Mouse (Mus musculus) liver, embryonic 12.5 days (tissue): Measurements from ENCODE around the gene Agap1. TPM values are rescaled to one million over a fixed set of nuclear protein-coding genes. Genes with fewer than 3 reads are reported as not detected.

ENCODE experiments used
- ATAC-seq: fragments of 200-750 bp; cut with Nextera tagmentation; 2 replicates; pipeline ENCODE4 v1.8.0; 2017; ENCODE audit warnings: moderate number of reproducible peaks, mild to moderate bottlenecking, moderate library complexity
- H3K27ac ChIP-seq: fragments of 300-500 bp; sonication (generic); 2 replicates; pipeline ENCODE4 v1.5.1; 2016; ENCODE audit warnings: mild to moderate bottlenecking
- H3K27me3 ChIP-seq: fragments of 300-500 bp; sonication (generic); replicated peaks from 2 replicates; pipeline ENCODE4 v1.6.1; 2016; ENCODE audit warnings: mild to moderate bottlenecking, moderate library complexity
- H3K36me3 ChIP-seq: fragments of 300-500 bp; sonication (generic); 2 replicates; pipeline ENCODE4 v1.6.1; 2016; ENCODE audit warnings: mild to moderate bottlenecking, moderate library complexity
- H3K4me1 ChIP-seq: fragments of 300-500 bp; sonication (generic); 2 replicates; pipeline ENCODE4 v1.6.1; 2016
- H3K4me2 ChIP-seq: fragments of 300-500 bp; sonication (generic); 2 replicates; pipeline ENCODE4 v1.6.1; 2016; ENCODE audit warnings: mild to moderate bottlenecking, moderate library complexity
- H3K4me3 ChIP-seq: fragments of 300-500 bp; sonication (generic); 2 replicates; pipeline ENCODE4 v1.5.1; 2016; ENCODE audit warnings: mild to moderate bottlenecking, moderate library complexity
- H3K9ac ChIP-seq: fragments of 300-500 bp; sonication (generic); 2 replicates; pipeline ENCODE4 v1.6.1; 2016; ENCODE audit warnings: mild to moderate bottlenecking, moderate library complexity
- H3K9me3 ChIP-seq: fragments of 300-500 bp; sonication (generic); replicated peaks from 2 replicates; pipeline ENCODE4 v1.6.1; 2016; ENCODE audit warnings: mild to moderate bottlenecking, moderate library complexity
- WGBS: fragments of 180-500 bp; shearing (Covaris S2); methylation state at CpG from one replicate; pipeline ENCODE4 v1.1.7; 2016; ENCODE audit not compliant: insufficient replicate concordance; 5-methylcytosine and 5-hydroxymethylcytosine counted together
- polyA plus RNA-seq: library from polyadenylated mRNA; unstranded; fragments of >200 nt; fragmentation: Nextera tagmentation; extraction: Ambion mirVana; gene quantifications from 2 replicates; pipeline ENCODE4 v1.2.1, GENCODE M21; 2016

Gene Agap1
- polyA plus RNA-seq, 1 experiment from 2014 or later: 4.1 TPM

GRCm38 (mm10) chr1:89515808-89516560, 61.4 kb downstream of the Agap1 start:
- no peak overlapping the region for H3K9ac ChIP-seq
- WGBS: 57% methylated on average over 11 of the region's 11 CpGs
- H3K36me3 ChIP-seq: no peaks in the 10 kb centered on the region
- ATAC-seq: no peak
- no peaks in the 10 kb centered on the region for H3K27me3 ChIP-seq
- H3K4me3 ChIP-seq: no peak overlapping the region
- H3K9me3 ChIP-seq: no peaks in the 10 kb centered on the region
- H3K4me1 ChIP-seq: 0 out of 2 replicates have a peak, but pooled peaks cover 12% of the 10 kb centered on the region
- H3K4me2 ChIP-seq: no peak overlapping the region
- no peak overlapping the region for H3K27ac ChIP-seq

GRCm38 (mm10) chr1:89517817-89518216, 63.2 kb downstream of the Agap1 start:
- ATAC-seq: no peak
- 65% methylated on average over 5 of the region's 5 CpGs for WGBS
- Histone ChIP-seq H3K9me3 (no peaks in the 10 kb centered on the region), H3K27ac (no peak overlapping the region), H3K9ac (no peak overlapping the region), H3K27me3 (no peaks in the 10 kb centered on the region), H3K36me3 (no peaks in the 10 kb centered on the region), H3K4me2 (no peak overlapping the region), H3K4me1 (peaks cover 4% of the 10 kb centered on the region; the same call in 1 of the 2 replicates), H3K4me3 (no peak overlapping the region)

GRCm38 (mm10) chr1:89519914-89520643, 65.5 kb downstream of the Agap1 start:
- WGBS: 72% methylated on average over 17 of the region's 17 CpGs
- ATAC-seq: no peak
- no peaks in the 10 kb centered on the region for H3K27me3 ChIP-seq
- H3K27ac ChIP-seq: no peak overlapping the region
- no peaks in the 10 kb centered on the region for H3K9me3 ChIP-seq
- H3K4me3 ChIP-seq: no peak overlapping the region
- H3K9ac ChIP-seq: no peak overlapping the region
- H3K4me2 ChIP-seq: no peak overlapping the region
- peaks cover 13% of the 10 kb centered on the region; the same call in 1 of the 2 replicates for H3K4me1 ChIP-seq
- no peaks in the 10 kb centered on the region for H3K36me3 ChIP-seq

GRCm38 (mm10) chr1:89521406-89521805, 66.8 kb downstream of the Agap1 start:
- H3K4me3 ChIP-seq: no peak overlapping the region
- ATAC-seq: no peak
- no peaks in the 10 kb centered on the region for H3K9me3 ChIP-seq
- H3K36me3 ChIP-seq: no peaks in the 10 kb centered on the region
- H3K4me2 ChIP-seq: no peak overlapping the region
- H3K27me3 ChIP-seq: no peaks in the 10 kb centered on the region
- no peak overlapping the region for H3K27ac ChIP-seq
- H3K4me1 ChIP-seq: peaks cover 13% of the 10 kb centered on the region; the same call in 1 of the 2 replicates
- no peak overlapping the region for H3K9ac ChIP-seq
- 70% methylated on average over 11 of the region's 11 CpGs for WGBS

GRCm38 (mm10) chr1:89521935-89522535, 67.4 kb downstream of the Agap1 start:
- Histone ChIP-seq H3K36me3 (no peaks in the 10 kb centered on the region), H3K4me1 (peaks cover 13% of the 10 kb centered on the region; the same call in 1 of the 2 replicates), H3K9me3 (no peaks in the 10 kb centered on the region), H3K27ac (no peak overlapping the region), H3K4me2 (no peak overlapping the region), H3K27me3 (no peaks in the 10 kb centered on the region), H3K4me3 (no peak overlapping the region), H3K9ac (no peak overlapping the region)
- ATAC-seq: no peak
- WGBS: 62% methylated on average over 17 of the region's 17 CpGs

- Histone ChIP-seq H3K9ac (no peak overlapping the region), H3K27ac (no peak overlapping the region), H3K9me3 (no peaks in the 10 kb centered on the region), H3K4me3 (no peak overlapping the region), H3K36me3 (no peaks in the 10 kb centered on the region), H3K4me1 (peaks cover 13% of the 10 kb centered on the region; the same call in 1 of the 2 replicates), H3K27me3 (no peaks in the 10 kb centered on the region), H3K4me2 (no peak overlapping the region)
- WGBS: 4% methylated on average over 4 of the region's 4 CpGs
- ATAC-seq: no peak
Observed at GRCm38 (mm10) chr1:89524369-89524768, 69.8 kb downstream of the Agap1 start.

- no peak overlapping the region for H3K4me2 ChIP-seq
- no peak overlapping the region for H3K4me3 ChIP-seq
- H3K27me3 ChIP-seq: no peaks in the 10 kb centered on the region
- no peak overlapping the region for H3K27ac ChIP-seq
- H3K36me3 ChIP-seq: no peaks in the 10 kb centered on the region
- H3K4me1 ChIP-seq: peaks cover 13% of the 10 kb centered on the region; the same call in 1 of the 2 replicates
- ATAC-seq: no peak
- no peaks in the 10 kb centered on the region for H3K9me3 ChIP-seq
- no peak overlapping the region for H3K9ac ChIP-seq
- 28% methylated on average over 4 of the region's 4 CpGs for WGBS
Observed at GRCm38 (mm10) chr1:89524998-89525397, 70.4 kb downstream of the Agap1 start.

GRCm38 (mm10) chr1:89525825-89526224, 71.2 kb downstream of the Agap1 start:
- WGBS: 53% methylated on average over 13 of the region's 13 CpGs
- H3K9me3 ChIP-seq: no peaks in the 10 kb centered on the region
- H3K27me3 ChIP-seq: no peaks in the 10 kb centered on the region
- no peak overlapping the region for H3K27ac ChIP-seq
- no peak overlapping the region for H3K9ac ChIP-seq
- H3K4me2 ChIP-seq: no peak overlapping the region
- no peaks in the 10 kb centered on the region for H3K36me3 ChIP-seq
- no peak for ATAC-seq
- H3K4me3 ChIP-seq: no peak overlapping the region
- H3K4me1 ChIP-seq: peaks cover 13% of the 10 kb centered on the region; the same call in 1 of the 2 replicates

- Histone ChIP-seq H3K9ac (no peak overlapping the region), H3K9me3 (no peaks in the 10 kb centered on the region), H3K36me3 (no peaks in the 10 kb centered on the region), H3K27ac (no peak overlapping the region), H3K4me1 (0 out of 2 replicates have a peak, but pooled peaks cover under 1% of the 10 kb centered on the region), H3K4me2 (no peak overlapping the region), H3K27me3 (no peaks in the 10 kb centered on the region), H3K4me3 (no peak overlapping the region)
- no peak for ATAC-seq
- WGBS: 73% methylated on average over 17 of the region's 17 CpGs
Observed at GRCm38 (mm10) chr1:89528671-89529276, 74.2 kb downstream of the Agap1 start.

GRCm38 (mm10) chr1:89533702-89534101, 79.1 kb downstream of the Agap1 start:
- 71% methylated on average over 9 of the region's 9 CpGs for WGBS
- Histone ChIP-seq H3K4me3 (no peak overlapping the region), H3K9ac (no peak overlapping the region), H3K27me3 (no peaks in the 10 kb centered on the region), H3K9me3 (no peaks in the 10 kb centered on the region), H3K4me2 (no peak overlapping the region), H3K27ac (no peak overlapping the region), H3K4me1 (0 out of 2 replicates have a peak, but pooled peaks cover 4% of the 10 kb centered on the region), H3K36me3 (no peaks in the 10 kb centered on the region)
- no peak for ATAC-seq

- H3K9me3 ChIP-seq: no peaks in the 10 kb centered on the region
- H3K4me3 ChIP-seq: no peak overlapping the region
- H3K4me1 ChIP-seq: 0 out of 2 replicates have a peak, but pooled peaks cover 4% of the 10 kb centered on the region
- no peak overlapping the region for H3K9ac ChIP-seq
- no peaks in the 10 kb centered on the region for H3K27me3 ChIP-seq
- no peak overlapping the region for H3K4me2 ChIP-seq
- no peaks in the 10 kb centered on the region for H3K36me3 ChIP-seq
- no peak overlapping the region for H3K27ac ChIP-seq
- no peak for ATAC-seq
Observed at GRCm38 (mm10) chr1:89535206-89535605, 80.6 kb downstream of the Agap1 start.
